Mouse (Mus musculus): Measurements from ENCODE around the gene Sgca.

- TF ChIP-seq CTCF (IDR thresholded peaks at IDR 0.05; ENCODE audit: low read depth) (no peak), EP300 (IDR thresholded peaks at IDR 0.05; ENCODE audit: low read depth) (no peak)
These were observed 60.3 kb downstream of the Sgca start for GRCm38 (mm10) chr11:94915675-94916403.

Measured in heart, postnatal 0 days (tissue).